In genomic region chr6:126404331-126405070, GRCm38 (mm10) we compare ENCODE assay signal across 9 mouse cellular contexts.
DNase-seq lines count a peak whose midpoint lies in the region; ATAC-seq and TF ChIP-seq lines count a peak whose summit lies in the region.
"Had no signal": no experiment of that assay in that cellular context is flagged by ENCODE, and none has a peak within 500 bp of the region (broad histone marks: within the 10 kb centered on the region; RNA-seq: fewer than 3 reads in every experiment).

No protein-coding gene starts in this region.

- intact Hi-C loops in heart, adult 2 months (cut with DNase I) = loop anchor here (1.0 to 10.0 kb wide), 4 partner anchors 237 to 780 kb away; partner anchors contain the start of gene Ntf3

- H3K27me3 ChIP-seq in heart, adult 2 months (ENCODE audit: control insufficient read depth, insufficient read depth, low read length) = no peaks in the 10 kb centered on the region
- no peaks in the 10 kb centered on the region for H3K27me3 ChIP-seq in heart, embryonic 12.5 days (replicated peaks)
- H3K27me3 ChIP-seq in midbrain, embryonic 15.5 days (replicated peaks) = no peaks in the 10 kb centered on the region
- H3K27me3 ChIP-seq in forebrain, embryonic 14.5 days (replicated peaks; ENCODE audit: control insufficient read depth, insufficient read depth, low read length) = no peaks in the 10 kb centered on the region

- no peaks in the 10 kb centered on the region for H3K79me2 ChIP-seq in heart, adult 2 months (replicated peaks; ENCODE audit: control insufficient read depth, insufficient read depth, low read length)

- no peak overlapping the region for H3K4me3 ChIP-seq in heart, adult 2 months
- H3K4me3 ChIP-seq in heart, embryonic 12.5 days = no peak overlapping the region
- no peak overlapping the region for H3K4me3 ChIP-seq in midbrain, embryonic 15.5 days
- no peak overlapping the region for H3K4me3 ChIP-seq in forebrain, embryonic 14.5 days (ENCODE audit: low read depth, low read length)

- H3K27ac ChIP-seq in heart, adult 2 months = peak overlapping the region; percentile 72
- H3K27ac ChIP-seq in heart, embryonic 12.5 days (ENCODE audit: poor library complexity, severe bottlenecking) = no peak overlapping the region
- H3K27ac ChIP-seq in midbrain, embryonic 15.5 days = no peak overlapping the region
- H3K27ac ChIP-seq in forebrain, embryonic 14.5 days (ENCODE audit: low read depth, low read length) = no peak overlapping the region

- TF ChIP-seq EP300 in heart, adult 2 months (IDR thresholded peaks at IDR 0.05; ENCODE audit: insufficient read depth, low read depth, low read length) = peak; percentile 56; the same call in 1 of the 2 replicates

- TF ChIP-seq POLR2A in heart, adult 2 months (IDR thresholded peaks at IDR 0.05; ENCODE audit: insufficient read depth, low read depth, low read length) = no peak

- no peak for TF ChIP-seq CTCF in heart, adult 2 months (IDR thresholded peaks at IDR 0.05)

- no peak overlapping the region for H3K9ac ChIP-seq in heart, adult 2 months (ENCODE audit: low read depth, low read length)
- H3K9ac ChIP-seq in heart, embryonic 12.5 days = no peak overlapping the region
- H3K9ac ChIP-seq in midbrain, embryonic 15.5 days = no peak overlapping the region
- H3K9ac ChIP-seq in forebrain, embryonic 14.5 days (ENCODE audit: low read length) = no peak overlapping the region

- H3K4me2 ChIP-seq in heart, embryonic 12.5 days = no peak overlapping the region
- H3K4me2 ChIP-seq in midbrain, embryonic 15.5 days = no peak overlapping the region
- no peak overlapping the region for H3K4me2 ChIP-seq in forebrain, embryonic 14.5 days (ENCODE audit: low read length)

- H3K36me3 ChIP-seq in heart, adult 2 months (ENCODE audit: control insufficient read depth, insufficient read depth, low read length) = peaks cover 7% of the 10 kb centered on the region; the same call in 1 of the 2 replicates
- no peaks in the 10 kb centered on the region for H3K36me3 ChIP-seq in heart, embryonic 12.5 days
- H3K36me3 ChIP-seq in midbrain, embryonic 15.5 days (replicated peaks) = no peaks in the 10 kb centered on the region
- H3K36me3 ChIP-seq in forebrain, embryonic 14.5 days (ENCODE audit: control insufficient read depth, insufficient read depth, low read length) = no peaks in the 10 kb centered on the region

- DNase-seq in heart, adult 2 months = peak; percentile 21 to 49
- DNase-seq in fibroblast of lung, adult 2 months (ENCODE audit: low read depth) = peak; percentile 37
- DNase-seq in kidney, postnatal 14 days = peak; percentile 67
- peak; percentile 62 for DNase-seq in lung, postnatal 36 days
- DNase-seq in forebrain, embryonic 14.5 days (ENCODE audit: low spot score) = no peak
- DNase-seq: right cerebral cortex, adult 18-20 months had no signal

- peaks cover 11% of the 10 kb centered on the region for H3K4me1 ChIP-seq in heart, adult 2 months (ENCODE audit: control insufficient read depth, insufficient read depth, low read length)
- peaks cover 28% of the 10 kb centered on the region for H3K4me1 ChIP-seq in heart, embryonic 12.5 days (replicated peaks)
- no peaks in the 10 kb centered on the region for H3K4me1 ChIP-seq in midbrain, embryonic 15.5 days
- no peaks in the 10 kb centered on the region for H3K4me1 ChIP-seq in forebrain, embryonic 14.5 days (ENCODE audit: control insufficient read depth, insufficient read depth, low read length)

- no peak; the same call in 1 of the 2 replicates for ATAC-seq in heart, embryonic 12.5 days (ENCODE audit: insufficient number of reproducible peaks, low FRiP score)
- ATAC-seq in midbrain, embryonic 15.5 days (replicated peaks) = no peak
- no peak for ATAC-seq in forebrain, embryonic 14.5 days
- ATAC-seq in megakaryocyte, adult 5-6 weeks (ENCODE audit: poor library complexity, severe bottlenecking) = no peak

- no peaks in the 10 kb centered on the region for H3K9me3 ChIP-seq in heart, embryonic 12.5 days (replicated peaks)
- H3K9me3 ChIP-seq in midbrain, embryonic 15.5 days = no peaks in the 10 kb centered on the region
- no peaks in the 10 kb centered on the region for H3K9me3 ChIP-seq in forebrain, embryonic 14.5 days (replicated peaks; ENCODE audit: control insufficient read depth, low read length)

- WGBS in heart, adult 2 months = 46% methylated on average over 12 of the region's 12 CpGs
- 63% methylated on average over 12 of the region's 12 CpGs for WGBS in heart, embryonic 12.5 days
- WGBS in midbrain, embryonic 15.5 days = 87% methylated on average over 12 of the region's 12 CpGs
- WGBS in forebrain, embryonic 14.5 days = 88% methylated on average over 12 of the region's 12 CpGs
